Mouse (Mus musculus): Measurements from ENCODE around the gene Rcsd1.

DNA sequence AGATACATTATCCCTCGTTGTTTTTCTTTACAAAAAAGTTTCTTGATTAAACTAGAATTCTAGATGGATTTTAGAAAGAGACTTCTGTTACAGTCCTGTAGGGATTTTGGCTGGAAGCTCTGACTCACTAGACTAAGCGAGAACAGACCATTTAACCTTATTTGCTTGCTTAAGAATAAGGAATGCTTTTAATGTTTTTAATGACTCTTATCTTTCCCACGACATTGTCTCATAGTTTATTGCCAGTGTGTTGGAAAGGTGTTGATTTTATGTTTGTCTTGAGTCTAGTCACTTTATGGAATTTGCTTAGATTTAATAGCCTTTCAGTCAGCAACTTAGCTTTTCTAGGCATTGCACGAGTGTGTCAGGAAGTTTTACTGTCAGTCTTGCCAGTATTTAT is 45.6 kb upstream of the Rcsd1 start:
- TF ChIP-seq ZKSCAN1 (IDR thresholded peaks at IDR 0.05; ENCODE audit: borderline replicate concordance, low read depth, low read length) = no peak
- no peak for TF ChIP-seq BHLHE40 (IDR thresholded peaks at IDR 0.05; ENCODE audit: low read depth, low read length)
- no peak for TF ChIP-seq RCOR1 (conservative IDR thresholded peaks at IDR 0.05; ENCODE audit: low read depth, low read length)
- TF ChIP-seq CTCF (conservative IDR thresholded peaks at IDR 0.05 in 1 of 2, IDR thresholded peaks at IDR 0.05 in 1 of 2; ENCODE audit: low read depth in 2 of 2, low read length in 2 of 2) = no peak
- no peak for TF ChIP-seq ZMIZ1 (IDR thresholded peaks at IDR 0.05; ENCODE audit: low read depth, low read length)
- no peak for TF ChIP-seq MAZ (IDR thresholded peaks at IDR 0.05; ENCODE audit: low read depth, low read length)
- no peak for TF ChIP-seq SIN3A (IDR thresholded peaks at IDR 0.05; ENCODE audit: low read length)
- TF ChIP-seq USF1 (IDR thresholded peaks at IDR 0.05; ENCODE audit: low read depth, low read length) = no peak
- no peak for TF ChIP-seq MAFK (IDR thresholded peaks at IDR 0.05; ENCODE audit: insufficient replicate concordance, low read length)
- TF ChIP-seq EP300 (IDR thresholded peaks at IDR 0.05; ENCODE audit: low read length) = no peak
- TF ChIP-seq IRF4 (IDR thresholded peaks at IDR 0.05; ENCODE audit: low read depth, low read length) = no peak
